Mouse (Mus musculus): ENCODE measurements around the gene Mctp1. TPM values are rescaled to one million over a fixed set of nuclear protein-coding genes. Genes with fewer than 3 reads are reported as not detected.
"Not testable (repeated sequence)": the region's sequence is repeated elsewhere in the genome, so short reads cannot be mapped to it uniquely, and the experiment has no call there.

The Mctp1 gene
- total RNA-seq, 2 experiments from 2014 or later, result 56.4 to 59.3 TPM

DNA sequence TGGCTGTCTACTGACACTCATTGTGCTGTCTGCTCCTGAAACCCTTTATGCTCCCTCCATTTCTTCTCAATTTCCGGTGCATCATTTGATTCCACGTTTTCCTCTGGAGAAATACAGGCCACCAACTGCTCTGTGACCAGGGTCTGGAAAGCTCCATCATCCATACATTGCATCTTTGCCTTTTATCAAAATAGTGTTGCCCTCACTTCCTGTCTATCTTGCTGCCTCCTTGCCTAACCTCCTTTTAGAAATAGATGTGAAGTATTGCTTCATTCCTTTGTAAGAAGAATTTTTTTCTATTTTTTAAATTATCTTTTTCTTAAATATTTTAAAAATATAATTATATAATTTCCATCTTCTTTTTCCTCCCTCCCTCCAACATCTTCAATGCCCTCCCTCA lies 98.7 kb downstream of the Mctp1 start:
- no peak for DNase-seq

DNA sequence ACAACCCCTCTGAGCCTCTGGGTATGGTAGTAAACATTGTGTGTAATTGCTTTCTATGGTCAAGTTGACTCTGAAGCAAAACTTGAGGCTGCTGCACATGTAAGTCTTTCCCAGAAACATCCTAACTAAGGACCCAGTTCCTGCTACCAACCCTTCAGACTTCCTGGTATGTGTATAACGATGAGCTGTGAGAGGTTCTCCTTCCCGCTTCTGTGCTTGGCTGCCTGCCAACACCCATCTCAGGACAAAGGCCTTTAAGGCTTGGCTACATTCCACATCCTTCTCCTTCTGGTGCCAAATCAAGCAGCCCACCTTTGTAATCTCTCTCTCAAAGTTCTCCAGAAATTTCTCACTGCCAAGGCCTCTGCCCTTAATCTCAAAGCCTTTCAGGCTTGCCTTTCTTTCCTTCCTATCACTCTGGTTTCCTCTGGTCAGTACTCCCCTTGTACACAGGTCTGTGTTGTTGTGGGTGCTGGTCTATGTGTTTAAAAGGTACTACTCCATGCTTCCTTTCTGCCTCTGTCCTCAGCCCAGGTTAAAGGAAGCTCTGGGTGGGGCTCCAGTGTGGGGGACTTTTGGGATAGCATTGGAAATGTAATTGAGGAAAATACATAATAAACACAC lies 99.9 kb downstream of the Mctp1 start:
- DNase-seq, result no peak

DNA sequence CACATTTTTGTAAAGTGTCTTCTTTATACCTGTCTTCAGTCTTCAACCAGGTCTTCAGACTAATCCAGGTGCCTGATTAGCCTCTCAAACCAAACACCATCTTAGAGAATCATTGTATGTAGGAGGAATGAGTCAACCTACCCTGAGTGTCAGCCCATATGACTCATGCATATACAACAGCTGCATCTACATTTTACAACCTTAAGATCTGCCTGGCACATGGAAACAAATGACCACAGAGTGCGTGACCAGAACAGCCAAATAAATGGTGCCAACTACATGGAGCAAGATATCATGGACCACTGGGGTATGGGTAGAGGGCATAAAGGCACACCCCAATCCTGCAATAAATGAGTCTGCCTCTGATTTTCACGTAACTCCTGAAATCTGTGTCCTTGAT lies 131.6 kb downstream of the Mctp1 start:
- DNase-seq, result no peak

DNA sequence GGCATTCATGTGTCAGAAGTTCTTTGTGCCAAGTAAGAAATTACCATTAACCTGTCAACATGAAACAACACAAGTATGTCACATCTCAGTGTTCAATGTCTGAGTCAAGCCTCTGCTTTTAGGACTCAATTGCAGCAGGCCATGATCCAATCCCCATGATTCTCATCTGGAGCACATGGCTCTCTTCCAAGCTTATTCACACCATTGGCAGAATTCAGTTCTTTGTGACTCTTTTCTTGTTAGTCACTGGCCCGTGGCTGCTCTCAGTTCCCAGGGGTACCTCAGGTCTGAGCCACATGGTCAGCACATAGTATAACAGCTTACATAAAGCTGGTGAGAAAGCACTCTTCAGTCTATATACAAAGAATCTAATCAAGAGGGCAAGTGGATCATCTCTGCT lies 138.8 kb downstream of the Mctp1 start:
- DNase-seq, result no peak

DNA sequence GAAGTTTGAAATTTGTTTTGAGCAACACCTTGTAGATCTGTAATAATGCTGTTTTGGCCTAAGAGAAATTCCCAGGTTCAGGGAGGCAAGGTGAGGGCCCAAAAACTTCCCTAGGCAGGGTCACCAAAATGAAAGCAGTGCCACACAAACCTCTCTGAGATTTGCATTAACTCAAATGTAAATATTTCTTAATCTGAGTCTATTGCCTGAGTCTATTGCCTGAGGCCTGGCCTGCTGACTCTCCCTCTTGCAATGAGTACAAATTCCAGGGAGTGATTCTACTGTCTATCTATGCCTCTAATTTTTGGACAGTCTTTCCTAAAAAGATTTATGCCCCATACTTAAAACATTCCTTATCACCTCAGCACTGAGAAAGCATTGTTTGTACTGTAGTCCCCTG lies 143.0 kb downstream of the Mctp1 start:
- DNase-seq, result no peak

DNA sequence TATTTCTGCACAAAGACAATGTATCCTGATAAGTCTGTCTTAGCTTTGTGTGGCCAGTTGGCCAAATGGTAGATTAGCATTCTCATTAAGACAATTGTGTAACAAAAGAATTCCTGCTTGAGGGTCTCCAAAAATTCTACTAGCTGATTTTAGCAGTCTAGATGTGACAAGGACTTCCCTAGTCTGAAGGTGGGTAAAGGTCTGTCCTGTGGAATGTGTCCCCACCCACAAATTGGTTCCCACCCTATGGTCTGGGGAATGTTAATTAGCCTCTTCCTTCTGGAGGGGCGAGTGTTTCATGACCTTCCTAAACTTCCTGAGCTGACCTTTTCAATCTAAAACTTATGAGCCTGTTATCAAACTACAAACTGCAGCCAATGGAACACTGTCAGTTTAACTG lies 143.4 kb downstream of the Mctp1 start:
- no peak for DNase-seq

DNA sequence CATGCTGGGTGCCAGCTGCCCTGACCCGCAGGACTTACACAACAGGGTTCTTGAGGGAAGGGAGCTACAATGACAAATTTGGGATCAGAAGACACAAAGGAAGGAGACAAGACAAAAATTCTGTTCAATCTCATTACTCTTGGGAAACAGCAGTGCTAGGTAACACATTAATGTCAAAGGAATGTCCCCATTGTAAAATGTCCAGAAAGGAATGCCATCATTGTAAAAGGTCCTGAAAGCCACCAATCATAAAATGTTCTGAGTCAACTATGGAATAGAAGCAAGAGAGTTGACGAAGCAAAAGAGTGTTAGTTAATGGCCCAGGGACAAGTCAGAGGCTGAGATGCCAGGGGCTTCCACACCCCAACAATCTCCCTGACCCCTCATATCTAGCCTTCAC lies 145.6 kb downstream of the Mctp1 start:
- no peak for DNase-seq

DNA sequence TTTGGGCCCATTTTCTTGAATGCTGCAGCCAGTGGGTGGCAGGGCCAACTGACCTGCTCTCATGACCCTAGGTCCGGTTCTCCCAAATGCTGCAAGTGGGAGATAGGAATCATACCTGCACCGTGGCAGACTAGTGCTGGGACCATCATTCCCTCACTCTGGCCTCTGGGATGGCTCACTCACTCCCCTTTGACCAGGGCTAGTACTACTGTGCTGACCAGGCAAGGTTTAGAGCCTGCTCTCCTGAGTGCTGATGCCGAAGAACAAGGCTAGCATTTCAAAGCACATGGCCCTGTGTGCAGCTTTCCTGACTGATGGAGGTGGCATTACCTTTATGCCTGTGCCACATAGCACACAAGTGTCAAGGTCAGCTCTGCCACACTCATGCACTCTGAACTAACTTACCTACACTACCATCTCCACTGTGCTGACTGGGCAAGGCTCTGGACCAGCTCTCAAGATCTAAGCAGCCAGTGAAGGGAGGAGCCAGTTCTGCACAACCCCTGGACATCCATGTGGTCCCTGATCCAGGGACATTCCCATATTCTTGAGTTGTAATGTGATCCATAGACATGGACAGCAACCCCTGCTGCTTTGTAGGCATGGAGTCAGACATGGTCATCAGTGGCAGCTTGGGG lies 146.7 kb downstream of the Mctp1 start:
- DNase-seq, result no peak

DNA sequence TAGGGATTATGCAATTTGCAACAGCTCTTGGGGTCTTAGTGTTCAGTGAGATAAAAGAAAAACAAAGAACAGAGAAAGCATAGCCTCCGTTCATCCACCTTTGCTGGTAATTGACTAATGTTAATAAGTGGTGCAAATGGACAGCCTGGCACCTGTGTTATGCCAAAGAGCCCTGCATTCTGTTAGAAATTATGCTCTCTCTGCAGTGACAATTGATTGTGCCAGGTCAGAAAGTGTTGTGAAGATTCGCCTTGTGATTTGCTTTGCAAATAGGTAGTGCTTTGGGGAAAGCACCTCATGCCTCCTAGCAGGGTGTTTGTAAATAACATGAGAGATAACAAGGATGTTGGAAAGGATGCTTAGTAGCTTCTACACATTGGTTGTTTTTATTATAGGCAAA lies 163.5 kb downstream of the Mctp1 start:
- no peak for DNase-seq

DNA sequence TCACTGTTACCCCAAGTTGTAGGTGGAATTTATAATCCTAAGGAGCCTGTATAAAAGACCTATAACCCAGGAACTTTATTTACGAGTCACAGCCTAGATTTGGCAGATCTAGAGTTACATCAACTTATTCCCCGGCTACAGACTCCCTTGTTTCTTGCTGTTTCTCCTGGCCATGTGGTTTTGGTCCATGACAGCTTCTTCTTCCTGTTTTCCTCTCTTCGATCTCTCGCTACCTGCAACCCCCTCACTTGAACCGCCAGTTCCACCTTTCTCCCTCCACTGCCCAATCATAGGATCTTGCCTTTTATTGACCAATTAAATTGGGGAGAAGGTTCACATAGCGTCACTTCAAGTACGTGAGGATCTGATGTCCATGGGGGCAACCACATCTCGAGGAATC lies 176.6 kb downstream of the Mctp1 start:
- DNase-seq, result no peak

DNA sequence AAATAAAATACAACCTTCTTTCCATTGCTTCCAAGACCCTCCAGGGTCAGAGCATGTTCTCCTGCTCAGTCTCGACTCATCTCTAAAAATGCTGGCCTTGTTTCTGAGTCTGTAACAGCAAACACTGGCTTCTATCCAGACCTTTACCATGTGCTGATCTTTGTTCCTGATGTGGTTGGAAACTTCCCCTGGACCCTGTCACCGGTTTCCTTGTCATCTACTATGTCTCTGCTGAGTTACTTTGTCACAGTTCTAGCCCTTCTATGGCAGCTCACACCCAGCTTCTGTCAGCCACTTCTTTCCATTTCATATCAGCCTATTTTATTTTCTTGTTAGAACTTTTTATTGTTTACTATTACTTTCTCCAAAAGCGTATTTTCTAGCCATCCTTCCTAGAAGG lies 177.3 kb downstream of the Mctp1 start:
- DNase-seq, result no peak

DNA sequence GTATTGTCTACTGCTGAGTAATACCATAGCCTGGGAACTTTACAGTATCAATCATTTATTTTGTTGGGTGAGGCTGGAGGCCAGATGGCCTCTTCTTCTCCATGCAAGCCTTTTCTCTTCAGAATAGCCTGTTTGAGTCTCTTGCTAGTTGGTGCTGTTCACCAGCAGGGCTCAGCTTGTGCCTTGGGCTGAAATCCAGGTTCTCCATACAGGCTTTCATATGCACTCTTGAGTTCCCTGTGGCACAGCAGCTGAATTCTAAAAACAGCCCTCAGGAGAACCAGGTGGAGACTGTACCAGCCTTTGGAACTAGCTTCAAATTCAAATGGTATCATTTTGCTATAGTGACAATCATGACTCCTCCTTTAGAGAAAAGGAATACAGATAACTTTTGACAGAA lies 179.7 kb downstream of the Mctp1 start:
- DNase-seq, result no peak

DNA sequence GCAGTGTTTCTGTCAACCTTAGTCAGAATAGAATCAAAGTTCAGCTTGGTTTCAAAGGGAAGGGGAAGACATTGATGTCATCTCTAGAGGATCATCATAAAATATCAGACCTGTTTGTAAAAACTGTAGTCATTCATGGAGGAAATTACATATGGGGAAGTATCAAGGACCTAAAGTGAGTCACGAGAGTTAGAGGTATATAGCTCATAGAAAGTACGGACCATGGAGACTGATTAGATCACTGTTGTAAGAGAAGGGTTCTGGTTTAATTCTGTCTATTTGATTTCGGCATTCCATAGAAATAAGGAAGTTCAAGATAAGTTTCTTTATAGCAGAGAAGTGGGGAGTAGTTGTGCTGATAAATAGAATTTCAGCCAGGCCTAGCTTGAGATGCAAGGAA lies 181.7 kb downstream of the Mctp1 start:
- DNase-seq, result no peak

DNA sequence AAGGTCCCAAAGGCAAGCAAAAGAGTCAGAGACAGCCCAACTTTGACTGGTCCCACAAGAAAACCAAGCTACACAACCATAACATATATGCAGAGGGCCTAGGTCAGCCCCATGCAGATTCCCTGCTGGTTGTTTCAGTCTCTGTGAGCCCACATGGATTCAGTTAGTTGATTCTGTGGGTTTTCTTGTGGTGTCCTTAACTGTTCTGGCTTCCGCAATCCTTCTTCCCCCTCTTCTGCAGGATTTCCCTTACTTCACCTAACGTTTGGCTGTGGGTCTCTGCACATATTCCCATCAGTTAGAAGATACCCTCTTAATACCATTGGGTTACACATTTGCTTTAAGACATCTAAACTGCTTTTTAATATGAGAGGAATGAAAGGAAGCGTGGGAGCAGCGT lies 183.1 kb downstream of the Mctp1 start:
- DNase-seq, result no peak

DNA sequence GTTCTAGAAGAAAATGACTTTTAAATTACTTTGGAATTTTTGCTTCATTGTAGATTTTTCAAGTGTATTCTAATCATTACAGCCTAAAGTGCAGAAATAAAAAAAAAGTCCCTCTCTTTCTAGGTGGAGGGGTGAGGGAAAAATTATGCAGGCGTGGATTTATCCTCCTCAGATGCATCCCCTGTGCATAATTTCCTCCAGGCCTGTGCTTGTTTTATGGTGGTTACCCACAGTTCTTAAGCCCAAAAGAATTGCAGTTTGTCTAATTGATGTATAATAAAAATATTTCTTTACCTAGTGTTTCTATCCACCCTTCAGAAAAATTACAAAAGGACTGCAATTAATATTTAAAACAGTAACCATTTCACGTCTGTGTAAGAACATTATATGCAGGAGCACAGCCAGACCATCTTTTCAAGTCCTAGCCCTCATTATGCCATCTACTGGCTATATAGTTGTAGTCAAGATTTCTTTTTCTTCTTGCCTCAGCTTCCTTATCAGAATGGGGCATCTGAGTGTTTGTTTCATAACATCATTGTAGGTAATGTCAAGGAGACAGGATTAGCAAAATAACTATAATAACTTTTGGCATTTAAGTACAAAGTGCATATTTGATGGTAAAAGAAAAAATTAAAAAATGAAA lies 184.4 kb downstream of the Mctp1 start:
- DNase-seq, result no peak

DNA sequence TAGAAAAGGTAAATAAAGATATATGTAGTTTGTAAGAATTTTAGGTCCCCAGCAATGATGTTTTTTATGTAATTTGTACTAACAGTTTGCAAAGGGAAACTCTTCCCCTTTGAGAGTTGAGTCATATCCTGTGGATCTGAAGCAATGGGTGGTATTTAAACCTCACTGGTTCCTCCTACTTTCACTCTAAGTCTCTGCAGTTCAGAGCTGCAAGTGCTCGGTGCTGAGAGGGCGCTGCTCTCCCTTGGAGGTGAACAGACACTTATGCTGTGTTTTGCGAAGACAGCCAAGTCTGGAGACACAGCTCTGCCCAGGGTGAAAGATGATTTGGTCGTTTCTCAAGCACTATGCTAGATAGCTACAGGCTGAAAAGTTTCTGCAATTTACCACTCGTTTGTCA lies 195.1 kb downstream of the Mctp1 start:
- DNase-seq, result peak in 1 of 2 experiments; percentile 4

DNA sequence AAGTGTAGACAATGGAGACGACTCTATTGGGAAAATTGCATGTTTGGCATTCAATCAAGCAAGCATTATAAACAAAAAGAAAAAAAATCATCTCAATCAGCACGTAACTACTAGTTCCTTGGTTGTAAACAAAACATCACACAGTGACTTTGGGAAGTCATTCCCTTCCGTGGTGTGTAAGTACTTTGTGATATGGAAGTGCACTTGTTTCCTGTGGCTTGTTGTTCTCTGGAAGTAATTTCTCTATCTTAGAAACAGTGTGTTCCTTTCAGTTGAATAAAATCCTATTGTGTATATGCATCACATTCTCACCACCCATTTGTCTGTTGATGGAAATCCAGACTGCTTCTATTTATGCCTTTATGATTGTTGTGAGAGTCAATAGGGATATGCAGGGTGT lies 201.1 kb downstream of the Mctp1 start:
- DNase-seq, result no peak

DNA sequence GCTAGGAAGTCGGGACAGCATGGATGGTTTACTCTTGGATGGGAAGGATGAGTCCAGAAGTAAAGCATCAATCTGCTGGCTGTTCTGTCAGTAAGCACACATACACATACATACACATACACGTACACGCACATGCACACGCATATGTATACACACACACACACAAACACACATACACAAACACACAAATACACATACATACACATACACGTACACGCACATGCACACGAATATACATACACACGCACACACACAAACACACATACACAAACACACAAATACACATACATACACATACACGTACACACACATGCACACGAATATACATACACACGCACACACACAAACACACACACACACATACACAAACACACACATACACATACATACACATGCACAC lies 206.4 kb downstream of the Mctp1 start:
- not testable (repeated sequence) for DNase-seq

DNA sequence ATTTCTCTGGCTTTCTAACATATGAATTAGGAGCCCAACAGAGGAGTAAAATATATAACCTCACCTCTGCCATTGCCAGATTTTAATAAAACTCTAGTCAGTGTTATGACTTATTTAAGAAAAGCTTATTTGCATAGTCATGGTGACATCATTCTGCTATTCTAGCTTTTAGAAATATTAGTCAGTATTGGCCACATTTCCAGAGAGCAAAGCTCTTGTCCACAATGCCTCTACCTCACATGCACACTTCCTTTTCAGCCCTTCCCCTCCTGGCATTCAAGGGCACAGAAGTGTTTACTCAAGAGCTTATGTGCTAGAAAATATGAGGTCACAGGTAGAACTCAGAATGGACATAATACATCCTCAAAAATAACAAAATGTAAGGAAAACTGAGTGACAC lies 206.9 kb downstream of the Mctp1 start:
- DNase-seq, result no peak

DNA sequence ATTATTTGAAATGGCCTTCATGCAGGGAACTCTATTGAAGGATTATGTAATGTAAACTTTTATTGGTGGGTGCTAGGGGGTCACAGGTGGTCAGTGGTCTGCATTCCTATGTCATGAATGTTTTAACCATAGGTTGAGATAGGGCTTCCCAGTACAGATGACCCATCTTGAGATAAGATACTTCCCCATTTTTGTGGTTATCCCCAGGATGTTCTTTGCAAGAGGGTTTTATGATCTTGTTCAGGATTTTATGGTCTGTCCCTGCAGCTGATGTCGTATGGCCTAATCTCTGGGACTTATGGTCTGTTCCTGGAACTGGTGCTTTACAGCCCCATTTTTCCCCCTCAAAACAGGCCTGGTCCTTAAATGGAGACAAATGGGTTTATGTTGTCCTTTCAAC lies 207.4 kb downstream of the Mctp1 start:
- DNase-seq, result no peak

DNA sequence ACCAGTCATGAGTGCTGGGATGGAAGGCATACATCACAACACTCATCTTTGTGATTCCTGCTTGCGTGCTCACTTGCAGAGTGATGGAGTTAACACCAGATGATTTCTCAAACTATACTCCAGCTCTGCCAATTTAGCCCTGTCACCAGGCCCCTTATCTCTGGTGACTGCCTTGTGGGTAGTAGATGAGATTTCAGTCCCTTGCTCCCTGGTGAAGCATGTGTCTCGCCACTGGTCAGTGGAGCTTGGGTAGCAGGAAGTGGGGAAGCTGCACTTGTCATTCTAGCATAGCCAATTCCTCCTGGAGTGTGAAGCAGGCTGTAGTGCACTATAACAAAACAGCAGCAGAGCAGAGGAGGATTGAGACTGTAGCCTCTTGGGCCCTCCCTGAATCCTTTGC lies 208.6 kb downstream of the Mctp1 start:
- no peak for DNase-seq

DNA sequence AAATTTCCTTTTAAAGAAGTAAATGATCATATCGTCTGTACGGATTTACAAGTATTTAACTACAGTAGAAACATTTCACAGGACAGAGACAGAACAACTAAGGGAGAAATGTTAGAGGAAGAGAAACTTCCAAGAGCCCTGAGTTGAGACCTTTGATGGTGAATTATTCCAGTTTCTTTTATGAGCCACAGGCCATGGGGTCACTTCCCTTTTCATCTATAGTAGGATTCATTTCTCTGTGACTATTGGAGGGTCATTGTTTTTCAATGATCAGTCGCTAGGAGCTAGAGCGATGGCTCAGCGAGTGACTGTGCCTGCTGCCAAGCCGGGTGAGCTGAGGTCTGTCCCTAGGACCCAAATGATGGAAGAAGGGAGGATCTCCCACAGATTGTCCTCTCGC lies 212.7 kb downstream of the Mctp1 start:
- DNase-seq, result no peak

DNA sequence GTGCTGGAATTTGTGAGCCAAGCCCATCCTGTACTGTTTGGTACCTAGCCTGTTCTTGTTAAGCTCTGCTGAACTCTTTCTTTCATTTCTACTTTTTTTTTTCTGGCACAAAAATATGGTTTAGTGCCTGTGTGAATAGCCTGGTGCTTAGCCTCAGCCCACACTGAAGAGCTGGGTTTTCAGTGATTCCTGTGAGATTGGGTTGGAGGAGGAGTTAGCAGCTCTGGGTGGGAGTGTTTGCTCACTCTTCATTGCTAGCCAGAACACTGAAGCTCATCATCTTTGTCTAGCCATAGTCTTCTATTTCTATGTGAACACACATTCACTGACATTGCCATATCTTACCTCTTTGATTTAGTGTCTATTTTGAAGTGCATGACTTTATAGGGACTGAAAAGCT lies 225.1 kb downstream of the Mctp1 start:
- no peak for DNase-seq

DNA sequence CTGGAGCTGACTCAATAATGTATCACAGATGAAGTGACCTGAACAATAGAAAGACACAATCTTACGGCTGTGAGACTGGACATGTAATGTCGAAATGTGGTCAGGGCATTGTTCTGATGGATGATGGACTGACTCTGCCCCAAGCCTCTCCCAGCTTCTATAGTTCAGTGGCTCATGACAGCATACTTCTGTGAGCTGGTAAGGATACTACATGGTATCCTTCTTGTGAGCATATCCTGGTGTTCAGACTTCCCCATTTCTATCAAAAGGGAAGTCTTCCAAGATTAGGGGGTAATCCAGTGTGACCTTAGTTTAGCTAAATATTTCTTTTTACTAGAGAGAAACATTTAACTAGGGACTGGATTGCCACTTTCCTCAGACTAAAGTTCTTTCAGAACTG lies 227.2 kb downstream of the Mctp1 start:
- DNase-seq, result no peak
